Mouse (Mus musculus): ENCODE measurements around the gene Mbnl2.

Gene Mbnl2

GRCm38 (mm10) chr14:120388818-120389691 lies 113.6 kb downstream of the Mbnl2 start:
- DNase-seq = no peak

DNA sequence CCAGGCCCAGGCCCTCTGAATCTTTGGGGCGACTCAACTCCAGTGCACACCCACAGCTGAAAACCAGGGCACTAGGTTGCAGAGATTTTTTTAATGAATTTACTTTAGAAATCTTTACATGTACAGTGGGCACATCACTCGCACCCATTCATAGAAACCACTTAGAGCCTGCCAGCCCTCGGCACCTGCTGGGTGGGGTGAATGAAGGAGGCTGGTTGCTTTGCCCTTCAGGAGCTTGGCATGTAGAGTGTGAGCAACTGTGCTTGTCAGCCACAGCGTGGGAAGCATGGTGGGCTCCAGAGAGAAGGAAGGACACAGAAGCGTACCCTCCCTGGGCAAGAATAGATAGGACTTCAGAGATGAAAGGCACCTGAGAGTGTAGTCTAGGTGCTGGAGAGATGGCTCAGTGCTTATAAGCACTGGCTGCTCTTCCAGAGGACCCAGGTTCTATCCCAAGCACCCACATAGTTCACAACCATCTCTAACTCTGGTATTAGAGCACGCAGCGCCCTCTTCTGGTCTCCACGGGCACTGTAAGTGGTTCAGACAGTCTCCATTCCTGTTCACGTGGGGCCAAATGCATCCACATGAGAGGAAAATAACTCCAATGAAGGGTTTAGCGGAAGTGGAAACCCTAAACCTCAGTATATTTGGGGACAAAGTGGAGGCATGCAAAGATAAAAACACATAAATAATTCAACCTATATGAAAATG lies 114.9 kb downstream of the Mbnl2 start:
- no peak for DNase-seq

DNA sequence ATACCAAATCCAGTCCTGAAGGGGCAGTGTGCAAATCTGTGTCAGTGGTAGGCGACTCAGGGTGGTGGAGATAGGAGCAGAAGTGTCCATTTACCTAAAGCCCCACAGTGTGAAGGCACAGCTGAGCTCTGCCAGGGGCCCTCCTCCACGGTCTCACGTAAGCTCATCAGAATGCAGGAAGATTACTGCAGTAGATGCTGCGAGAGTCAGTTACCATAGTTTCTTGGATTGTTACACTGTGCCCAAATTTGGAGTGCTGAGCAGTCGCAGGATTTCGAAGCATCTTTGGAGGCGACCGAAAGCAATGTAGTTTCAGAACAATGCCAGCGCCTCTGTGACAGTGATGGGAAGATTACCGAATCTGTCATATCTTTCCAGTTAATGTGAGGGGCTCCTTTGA lies 116.2 kb downstream of the Mbnl2 start:
- no peak for DNase-seq

DNA sequence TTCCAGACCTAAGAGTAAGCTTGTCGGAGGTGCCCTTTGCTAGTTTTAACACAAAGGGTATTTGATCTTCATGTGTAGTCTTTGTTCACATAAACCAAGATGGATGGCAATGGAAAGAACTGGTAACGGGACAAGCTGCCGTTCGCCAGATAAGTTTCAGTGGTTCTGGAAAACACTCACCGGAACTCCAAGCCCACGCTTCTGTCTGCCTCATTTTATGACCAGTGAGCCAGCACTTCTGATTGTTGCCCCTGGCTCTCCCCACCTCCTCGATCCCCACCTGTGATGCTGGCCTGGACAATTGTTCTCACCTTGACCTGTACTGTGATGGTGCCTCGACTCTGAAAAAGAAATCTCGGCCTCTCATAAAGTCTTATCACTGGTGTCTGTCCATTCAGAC lies 117.0 kb downstream of the Mbnl2 start:
- DNase-seq = no peak

- DNase-seq = no peak
Observed at GRCm38 (mm10) chr14:120393441-120393840, 118.0 kb downstream of the Mbnl2 start.

DNA sequence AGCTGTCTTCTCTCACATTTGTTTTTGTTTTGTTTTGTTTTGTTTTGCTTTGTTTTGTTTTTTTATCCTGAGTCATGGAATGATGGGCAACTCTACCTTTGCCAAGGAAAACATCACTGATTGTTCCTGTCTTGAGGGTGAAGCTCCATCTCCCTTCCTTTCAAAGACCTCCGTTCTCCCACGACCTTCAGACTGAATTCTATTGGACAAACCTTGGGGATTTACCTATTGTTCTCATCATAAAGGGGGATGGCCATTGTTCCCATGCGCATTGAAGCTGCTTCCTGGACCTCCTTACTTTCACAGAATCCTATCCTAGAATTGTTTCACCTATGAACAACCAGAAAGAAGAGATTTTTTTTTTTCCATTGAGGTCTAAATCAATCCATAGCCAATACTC lies 118.7 kb downstream of the Mbnl2 start:
- no peak for DNase-seq

DNA sequence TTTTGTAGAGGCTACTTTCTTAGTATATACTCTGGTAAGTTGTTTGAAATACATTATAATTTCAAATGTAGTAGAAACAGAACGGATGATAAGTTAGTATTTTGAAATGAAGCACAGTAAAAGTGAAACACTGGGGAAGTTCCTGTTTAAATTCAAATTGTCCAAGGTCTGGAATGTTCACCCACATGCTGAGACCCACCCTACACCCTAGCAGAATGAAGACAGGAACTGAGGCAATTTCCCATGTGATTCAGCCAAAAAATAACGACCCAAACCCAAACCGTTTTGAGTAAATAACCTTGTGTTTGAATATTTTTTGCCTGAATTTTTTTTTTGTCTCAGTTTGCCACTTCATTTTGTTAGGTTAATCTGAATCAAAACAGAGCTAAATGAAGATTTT lies 119.4 kb downstream of the Mbnl2 start:
- no peak for DNase-seq

DNA sequence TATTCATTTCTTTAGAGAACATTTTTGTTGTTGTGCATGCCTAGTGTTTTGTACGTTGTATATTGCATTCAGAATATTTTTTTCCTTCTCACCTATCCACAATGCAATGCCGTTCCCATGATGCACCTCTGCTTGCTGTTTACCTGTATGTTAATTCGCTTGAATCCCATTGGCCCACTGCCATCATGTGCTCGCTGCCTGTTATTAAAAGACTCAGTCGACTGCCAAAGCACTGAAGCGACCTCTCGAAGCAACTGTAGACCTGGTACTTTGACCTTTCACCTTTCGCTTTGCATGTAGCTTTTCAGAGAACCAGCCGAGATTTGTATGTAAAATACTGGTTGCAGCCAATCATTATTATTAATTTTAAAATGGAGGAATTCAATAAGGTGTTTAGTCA lies 120.0 kb downstream of the Mbnl2 start:
- no peak for DNase-seq

- DNase-seq = peak; percentile 64
Observed at GRCm38 (mm10) chr14:120397871-120398647, 122.6 kb downstream of the Mbnl2 start.

DNA sequence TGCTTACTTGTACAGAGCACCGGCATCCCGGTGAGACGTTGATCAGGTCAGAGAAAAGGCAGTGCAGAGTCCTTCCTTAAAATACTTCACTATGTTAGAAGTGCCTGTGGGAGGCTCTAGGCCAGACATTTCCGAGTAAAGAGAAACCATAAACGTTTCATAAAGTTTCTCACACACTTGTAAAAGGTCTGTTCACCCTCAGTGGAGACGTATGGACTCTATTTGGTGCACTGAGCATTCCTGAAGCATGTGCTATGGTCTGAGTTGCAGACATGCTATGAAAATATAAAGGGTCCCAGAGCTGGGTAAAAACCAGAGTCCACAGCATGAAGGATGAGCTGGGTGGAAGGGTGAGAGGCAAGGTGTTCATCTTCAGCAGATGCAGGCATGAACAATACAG lies 124.1 kb downstream of the Mbnl2 start:
- DNase-seq = no peak

- DNase-seq = no peak
Observed at GRCm38 (mm10) chr14:120401158-120401557, 125.7 kb downstream of the Mbnl2 start.

DNA sequence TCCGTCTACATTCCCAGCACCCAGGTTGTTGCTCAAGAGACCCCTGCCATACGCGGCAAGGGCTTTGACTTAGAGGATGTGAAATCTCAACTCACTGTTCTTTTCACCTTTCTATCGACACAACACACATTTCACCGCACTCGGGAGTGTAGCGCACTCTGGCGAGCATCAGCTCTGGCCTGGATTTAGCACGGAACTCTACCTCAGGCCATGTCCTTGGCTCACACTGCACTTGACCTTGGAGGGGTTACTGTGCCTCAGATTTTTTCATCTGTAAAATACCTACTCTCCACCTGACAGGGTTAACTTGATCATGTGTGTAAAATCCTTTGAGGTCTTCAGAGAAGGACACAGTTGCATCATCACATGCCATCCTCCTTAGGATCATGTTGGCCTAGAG lies 127.2 kb downstream of the Mbnl2 start:
- DNase-seq = no peak

DNA sequence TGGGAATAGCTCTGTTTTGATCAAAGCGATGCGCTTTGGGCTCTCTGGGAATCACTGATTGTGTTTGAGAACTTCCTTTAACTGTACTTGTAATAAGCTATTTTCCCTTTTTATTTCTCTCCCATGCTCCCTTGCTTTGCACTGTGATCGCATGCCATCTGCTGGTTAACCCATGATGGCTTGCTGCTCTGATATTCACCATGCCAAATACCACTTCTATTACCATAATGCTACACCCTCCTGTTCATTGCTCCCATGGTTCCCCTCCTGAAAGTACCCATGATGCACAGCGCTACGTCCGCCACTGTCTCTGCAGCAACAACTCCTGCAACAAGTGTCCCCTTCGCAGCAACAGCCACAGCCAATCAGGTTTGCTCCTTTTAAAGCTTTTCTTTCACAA lies 128.9 kb downstream of the Mbnl2 start:
- no peak for DNase-seq

DNA sequence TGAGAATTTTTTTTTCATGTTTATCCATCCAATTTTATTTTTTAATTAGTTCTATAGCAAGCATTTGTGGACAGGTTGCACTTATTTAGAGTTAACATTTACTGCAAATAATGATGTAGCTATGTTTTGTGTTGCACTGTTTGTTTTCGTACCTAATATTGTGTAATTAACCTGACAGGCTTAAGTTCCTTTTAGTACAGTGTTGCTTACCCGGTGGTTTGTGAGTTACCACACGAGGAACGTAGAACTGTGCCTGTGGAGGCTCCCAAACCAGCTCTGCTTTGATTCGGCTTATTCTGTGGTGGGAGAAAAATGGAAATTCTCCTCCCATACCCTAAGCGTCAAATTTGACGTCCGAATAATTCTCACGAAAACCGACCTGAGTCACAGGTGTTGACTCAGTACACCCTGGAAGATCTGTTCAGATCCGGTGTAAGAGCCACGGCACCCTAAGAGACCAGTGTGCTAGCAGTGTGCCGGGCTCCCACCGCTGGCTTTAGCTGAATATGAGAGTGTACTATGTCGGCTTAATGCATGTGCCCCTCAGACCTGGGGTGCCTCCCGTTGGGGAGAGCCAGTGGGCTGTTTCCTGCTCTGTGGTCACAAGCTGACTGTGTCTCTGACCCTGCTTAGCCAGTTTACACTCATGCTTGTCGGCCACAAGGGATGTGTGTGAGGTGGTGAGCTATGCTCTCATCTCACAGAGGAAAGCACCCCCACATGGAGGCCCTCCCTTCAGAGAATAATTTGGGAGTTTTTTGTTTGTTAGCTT lies 129.5 kb downstream of the Mbnl2 start:
- peak; percentile 11 for DNase-seq

GRCm38 (mm10) chr14:120405597-120405996 lies 130.1 kb downstream of the Mbnl2 start:
- no peak for DNase-seq

DNA sequence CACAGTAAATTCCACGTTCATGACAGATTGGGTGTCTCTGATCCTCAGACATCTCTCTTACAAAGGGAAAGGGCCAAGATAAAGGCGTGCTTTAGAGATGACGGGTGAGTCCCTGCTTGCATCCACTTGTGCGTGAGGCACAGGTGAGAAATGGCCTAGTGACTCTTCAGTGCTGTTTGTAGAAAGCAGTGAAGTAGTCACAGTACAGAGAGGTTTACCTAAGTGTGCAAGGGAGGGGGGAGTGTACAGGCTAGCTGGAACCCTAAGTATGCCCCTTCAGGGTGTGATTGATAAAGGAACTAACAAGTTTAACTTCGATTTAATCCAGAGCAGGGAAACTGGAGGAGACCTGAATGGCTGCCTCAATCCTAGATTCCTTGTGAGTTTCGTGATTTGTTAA lies 130.8 kb downstream of the Mbnl2 start:
- DNase-seq = no peak

GRCm38 (mm10) chr14:120406820-120407219 lies 131.4 kb downstream of the Mbnl2 start:
- DNase-seq = peak; percentile 64

- no peak for DNase-seq
Observed at GRCm38 (mm10) chr14:120409854-120410253, 134.4 kb downstream of the Mbnl2 start.

DNA sequence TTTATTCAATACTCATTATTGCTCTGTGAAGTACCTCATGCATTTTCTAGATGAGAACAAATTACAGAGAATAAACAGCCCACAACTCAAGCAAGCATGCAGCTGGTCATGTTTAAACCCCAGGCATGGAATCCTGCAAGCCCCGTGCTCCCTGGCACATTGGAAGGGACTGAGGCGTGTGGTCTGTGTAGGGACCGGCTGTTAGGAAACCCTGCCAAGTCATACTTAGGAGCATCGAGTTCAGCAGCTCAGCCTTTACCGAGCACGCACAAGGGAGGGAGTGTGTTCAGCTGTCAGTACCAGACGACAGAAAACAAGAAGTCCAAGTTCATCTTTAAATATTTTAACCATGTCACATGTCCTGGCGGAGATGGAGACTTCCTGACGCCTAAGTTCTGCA lies 141.4 kb downstream of the Mbnl2 start:
- no peak for DNase-seq

GRCm38 (mm10) chr14:120418964-120419363 lies 143.5 kb downstream of the Mbnl2 start:
- DNase-seq = no peak

DNA sequence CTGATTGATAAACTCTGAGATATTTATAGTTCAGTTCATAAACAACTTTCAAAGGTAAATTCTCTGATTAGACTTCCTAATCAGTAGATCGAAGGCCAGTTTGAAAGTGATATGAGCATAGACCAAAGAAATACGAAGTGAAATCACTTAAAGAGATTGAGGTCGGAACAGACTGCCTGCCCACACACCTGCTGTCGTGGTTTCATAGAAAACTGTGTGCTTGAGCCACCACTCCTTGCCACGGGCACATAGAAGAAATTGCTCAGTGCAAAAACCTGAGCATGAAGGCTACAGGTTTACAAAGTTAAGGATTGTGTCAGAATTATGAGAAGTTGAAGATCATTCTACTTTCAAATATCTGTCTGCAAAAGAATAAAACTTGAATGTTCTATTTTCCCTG lies 153.0 kb downstream of the Mbnl2 start:
- DNase-seq = no peak

DNA sequence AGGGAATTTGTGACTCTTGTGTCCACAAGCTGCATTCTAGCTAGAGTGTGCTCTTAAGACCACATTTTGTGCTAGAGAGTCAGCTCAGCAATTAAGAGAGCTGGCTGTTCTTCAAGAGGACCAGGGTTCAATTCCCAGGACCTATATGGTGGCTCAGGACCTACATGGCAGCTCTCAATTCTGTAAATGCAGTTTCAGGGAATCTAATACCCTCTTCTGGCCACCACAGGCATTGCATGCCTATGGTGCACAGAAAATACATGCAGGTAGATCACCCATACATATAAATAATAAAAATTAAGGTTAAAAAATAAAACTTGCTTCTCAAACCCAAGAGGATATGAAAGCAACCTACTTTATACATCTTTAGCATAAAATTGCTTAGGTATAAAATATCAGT lies 157.3 kb downstream of the Mbnl2 start:
- DNase-seq = peak; percentile 27

DNA sequence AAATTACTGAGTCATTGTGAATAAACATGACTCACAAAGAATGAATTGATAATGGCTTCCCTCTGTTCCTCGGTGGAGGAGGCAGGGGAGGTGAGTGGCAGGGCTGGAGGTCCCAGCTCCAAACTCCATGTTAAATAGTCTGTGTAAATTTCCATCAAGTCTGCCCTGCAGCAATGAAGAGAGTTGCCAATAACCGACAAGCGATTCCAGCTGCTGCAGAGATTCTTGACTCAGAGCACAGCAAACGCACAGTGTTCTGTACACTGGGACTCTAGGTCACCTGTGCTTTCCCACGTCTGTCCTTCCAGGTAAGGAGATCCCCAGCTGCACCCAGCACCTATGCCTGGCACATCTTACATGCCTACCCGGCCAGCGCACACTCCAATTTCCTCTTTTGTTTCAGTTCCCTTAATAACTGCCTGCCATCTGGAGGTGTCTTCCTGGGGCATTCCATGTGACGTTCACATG lies 158.5 kb downstream of the Mbnl2 start:
- DNase-seq = no peak
